Mouse (Mus musculus): ENCODE measurements at regions not wholly inside any gene's neighbourhood (a gene's known extent, or its start where the extent isn't known, plus 50 kb on each side); places are given as distances from the start of the nearest gene placed in this dataset.
"Not testable (repeated sequence)": the region's sequence is repeated elsewhere in the genome, so short reads cannot be mapped to it uniquely, and the experiment has no call there.

GRCm38 (mm10) chr3:134330943-134331342 is 94.7 kb downstream of the Cxxc4 start:
- peak; percentile 80 for ATAC-seq (ENCODE audit: low FRiP score)
- WGBS: 37% methylated on average over 11 of the region's 11 CpGs
- Histone ChIP-seq H3K27me3 (no peaks in the 10 kb centered on the region), H3K4me2 (peak overlapping the region; percentile 52), H3K4me3 (peak overlapping the region; percentile 24), H3K36me3 (no peaks in the 10 kb centered on the region), H3K9ac (peak overlapping the region; percentile 36; the same call in 1 of the 2 replicates), H3K27ac (peak overlapping the region; percentile 19), H3K9me3 (no peaks in the 10 kb centered on the region), H3K4me1 (replicated peaks) (peaks cover 12% of the 10 kb centered on the region)

GRCm38 (mm10) chr3:134331499-134332153 is 95.3 kb downstream of the Cxxc4 start:
- Histone ChIP-seq H3K9ac (0 out of 2 replicates have a peak overlapping the region, but pooled peaks have one; percentile 2), H3K27me3 (no peaks in the 10 kb centered on the region), H3K4me2 (peak overlapping the region; percentile 52), H3K27ac (peak overlapping the region; percentile 19), H3K4me3 (peak overlapping the region; percentile 24), H3K9me3 (no peaks in the 10 kb centered on the region), H3K4me1 (replicated peaks) (peaks cover 12% of the 10 kb centered on the region), H3K36me3 (no peaks in the 10 kb centered on the region)
- WGBS: 36% methylated on average over 16 of the region's 16 CpGs
- peak; percentile 91 for ATAC-seq (ENCODE audit: low FRiP score)

- not testable (repeated sequence) for H3K4me1 ChIP-seq (replicated peaks); H3K9ac ChIP-seq; H3K36me3 ChIP-seq; H3K9me3 ChIP-seq; H3K27ac ChIP-seq; H3K27me3 ChIP-seq; ATAC-seq (ENCODE audit: low FRiP score); H3K4me2 ChIP-seq; H3K4me3 ChIP-seq
- WGBS: 92% methylated on average over 3 of the region's 3 CpGs
Measured at GRCm38 (mm10) chr3:134339093-134339695, 102.9 kb downstream of the Cxxc4 start.

GRCm38 (mm10) chr3:134365948-134366347 is 129.7 kb downstream of the Cxxc4 start:
- Histone ChIP-seq H3K9ac (no peak overlapping the region), H3K27ac (no peak overlapping the region), H3K36me3 (no peaks in the 10 kb centered on the region), H3K27me3 (no peaks in the 10 kb centered on the region), H3K4me2 (no peak overlapping the region), H3K9me3 (no peaks in the 10 kb centered on the region), H3K4me1 (replicated peaks) (peaks cover 9% of the 10 kb centered on the region), H3K4me3 (no peak overlapping the region)
- ATAC-seq (ENCODE audit: low FRiP score): no peak
- WGBS: 88% methylated on average over 4 of the region's 4 CpGs

- no peak overlapping the region for H3K4me2 ChIP-seq
- H3K4me1 ChIP-seq (replicated peaks): peaks cover 9% of the 10 kb centered on the region
- H3K9ac ChIP-seq: no peak overlapping the region
- 86% methylated on average over 3 of the region's 3 CpGs for WGBS
- H3K27ac ChIP-seq: no peak overlapping the region
- H3K36me3 ChIP-seq: no peaks in the 10 kb centered on the region
- H3K4me3 ChIP-seq: no peak overlapping the region
- no peaks in the 10 kb centered on the region for H3K9me3 ChIP-seq
- no peaks in the 10 kb centered on the region for H3K27me3 ChIP-seq
- no peak for ATAC-seq (ENCODE audit: low FRiP score)
Measured at GRCm38 (mm10) chr3:134366761-134367160, 130.5 kb downstream of the Cxxc4 start.

- Histone ChIP-seq H3K4me2 (no peak overlapping the region), H3K27ac (no peak overlapping the region), H3K9ac (no peak overlapping the region), H3K4me3 (no peak overlapping the region), H3K27me3 (no peaks in the 10 kb centered on the region), H3K36me3 (no peaks in the 10 kb centered on the region), H3K4me1 (replicated peaks) (peaks cover 9% of the 10 kb centered on the region), H3K9me3 (no peaks in the 10 kb centered on the region)
- ATAC-seq (ENCODE audit: low FRiP score): no peak
Measured at GRCm38 (mm10) chr3:134368591-134368990, 132.3 kb downstream of the Cxxc4 start.

GRCm38 (mm10) chr3:134369126-134369525 is 132.8 kb downstream of the Cxxc4 start:
- no peak overlapping the region for H3K9ac ChIP-seq
- WGBS: 48% methylated on average over 4 of the region's 4 CpGs
- H3K36me3 ChIP-seq: no peaks in the 10 kb centered on the region
- no peak overlapping the region for H3K4me3 ChIP-seq
- H3K4me2 ChIP-seq: no peak overlapping the region
- no peaks in the 10 kb centered on the region for H3K27me3 ChIP-seq
- no peak overlapping the region for H3K27ac ChIP-seq
- no peaks in the 10 kb centered on the region for H3K9me3 ChIP-seq
- peaks cover 9% of the 10 kb centered on the region for H3K4me1 ChIP-seq (replicated peaks)
- ATAC-seq (ENCODE audit: low FRiP score): no peak

- Histone ChIP-seq H3K9me3 (no peaks in the 10 kb centered on the region), H3K27ac (no peak overlapping the region), H3K36me3 (no peaks in the 10 kb centered on the region), H3K9ac (no peak overlapping the region), H3K27me3 (no peaks in the 10 kb centered on the region), H3K4me3 (no peak overlapping the region), H3K4me2 (no peak overlapping the region), H3K4me1 (replicated peaks) (no peaks in the 10 kb centered on the region)
- ATAC-seq (ENCODE audit: low FRiP score): no peak
- WGBS: 78% methylated on average over 2 of the region's 2 CpGs
Measured at GRCm38 (mm10) chr3:134379549-134379948, 143.3 kb downstream of the Cxxc4 start.

- H3K36me3 ChIP-seq: no peaks in the 10 kb centered on the region
- no peaks in the 10 kb centered on the region for H3K27me3 ChIP-seq
- 65% methylated on average over 4 of the region's 4 CpGs for WGBS
- H3K9me3 ChIP-seq: no peaks in the 10 kb centered on the region
- no peaks in the 10 kb centered on the region for H3K4me1 ChIP-seq (replicated peaks)
- peak; percentile 79 for ATAC-seq (ENCODE audit: low FRiP score)
- H3K9ac ChIP-seq: no peak overlapping the region
- H3K4me3 ChIP-seq: no peak overlapping the region
- no peak overlapping the region for H3K27ac ChIP-seq
- H3K4me2 ChIP-seq: no peak overlapping the region
Measured at GRCm38 (mm10) chr3:134390472-134391336, 154.4 kb downstream of the Cxxc4 start.

GRCm38 (mm10) chr3:134400395-134401090 is 164.3 kb downstream of the Cxxc4 start:
- H3K4me3 ChIP-seq: no peak overlapping the region
- no peaks in the 10 kb centered on the region for H3K4me1 ChIP-seq (replicated peaks)
- ATAC-seq (ENCODE audit: low FRiP score): no peak
- no peak overlapping the region for H3K27ac ChIP-seq
- H3K36me3 ChIP-seq: no peaks in the 10 kb centered on the region
- H3K9me3 ChIP-seq: no peaks in the 10 kb centered on the region
- 57% methylated on average over 4 of the region's 4 CpGs for WGBS
- no peak overlapping the region for H3K9ac ChIP-seq
- H3K27me3 ChIP-seq: no peaks in the 10 kb centered on the region
- no peak overlapping the region for H3K4me2 ChIP-seq

- Histone ChIP-seq H3K4me1 (replicated peaks) (peaks cover 3% of the 10 kb centered on the region), H3K36me3 (no peaks in the 10 kb centered on the region), H3K27ac (peak overlapping the region; percentile 20; the same call in 1 of the 2 replicates), H3K9me3 (no peaks in the 10 kb centered on the region), H3K27me3 (no peaks in the 10 kb centered on the region), H3K4me2 (no peak overlapping the region), H3K4me3 (no peak overlapping the region), H3K9ac (no peak overlapping the region)
- WGBS: 64% methylated on average over 17 of the region's 17 CpGs
- ATAC-seq (ENCODE audit: low FRiP score): peak; percentile 78
Measured at GRCm38 (mm10) chr3:134415606-134416328, 179.5 kb downstream of the Cxxc4 start.
